8 mouse cellular contexts compared by ENCODE assay signal in the genomic region with DNA sequence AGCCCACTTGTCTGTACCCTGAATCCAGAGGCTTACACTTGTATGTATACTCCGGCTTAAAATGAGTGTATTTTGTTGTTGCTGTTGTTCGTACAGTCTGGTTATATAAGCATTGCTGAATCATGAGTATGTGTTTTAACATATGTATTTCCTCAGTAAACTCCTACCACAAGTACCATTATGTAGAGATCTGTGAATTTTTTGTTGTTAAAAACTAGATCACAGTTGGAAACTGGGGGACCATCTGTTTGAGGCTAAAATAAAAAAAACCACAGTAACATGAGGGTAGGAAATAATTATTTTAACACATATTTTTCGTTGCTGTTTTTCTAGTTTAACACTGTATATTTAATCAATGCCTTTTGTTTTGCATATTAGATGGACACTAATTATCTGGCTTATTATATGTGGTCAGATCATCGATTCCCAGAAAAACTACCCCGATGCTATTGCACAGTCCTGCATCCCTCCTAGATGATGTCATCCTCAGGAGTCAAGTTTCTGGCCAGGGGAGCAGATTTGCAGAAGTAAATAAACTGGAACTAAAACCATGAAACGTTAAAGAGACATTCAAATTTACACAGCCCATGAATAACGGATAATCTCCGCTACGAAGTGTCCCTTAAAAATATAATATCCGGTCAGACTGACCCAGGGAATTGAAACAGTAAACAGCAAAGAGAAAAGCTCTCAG. TPM values are rescaled to one million over a fixed set of nuclear protein-coding genes. Genes with fewer than 3 reads are reported as not detected.
A peak's percentile ranks its signal among the peaks of the same experiment; 100 is the strongest.
DNase-seq lines count a peak whose midpoint lies in the region; ATAC-seq and TF ChIP-seq lines count a peak whose summit lies in the region.

No protein-coding gene starts in this region.

- H3K9ac ChIP-seq in forebrain, embryonic 11.5 days (ENCODE audit: low read length) = peak overlapping the region; percentile 29; the same call in 1 of the 2 replicates
- no peak overlapping the region for H3K9ac ChIP-seq in liver, embryonic 12.5 days

- intact Hi-C loops in left cerebral cortex, adult 2 months (cut with DNase I) = no loop called here
- intact Hi-C loops in left cerebral cortex, postnatal 10 days (cut with DNase I) = no loop called here

- H3K27ac ChIP-seq in left cerebral cortex, adult 2 months = peak overlapping the region; percentile 58
- H3K27ac ChIP-seq in forebrain, embryonic 11.5 days (ENCODE audit: low read depth, low read length) = no peak overlapping the region
- H3K27ac ChIP-seq in liver, embryonic 12.5 days = no peak overlapping the region
- no peak overlapping the region; the same call in 1 of the 2 replicates for H3K27ac ChIP-seq in small intestine, adult 2 months (ENCODE audit: insufficient read depth, low read depth, low read length)

- H3K4me2 ChIP-seq in forebrain, embryonic 11.5 days (ENCODE audit: low read depth, low read length, severe bottlenecking) = peak overlapping the region; percentile 34; the same call in 1 of the 2 replicates
- peak overlapping the region; percentile 47 for H3K4me2 ChIP-seq in liver, embryonic 12.5 days

- ATAC-seq in forebrain, embryonic 11.5 days (replicated peaks; ENCODE audit: low FRiP score) = 0 out of 2 replicates have a peak, but pooled peaks have one; percentile 12
- ATAC-seq in liver, embryonic 12.5 days = no peak

- no peak for TF ChIP-seq POLR2A in small intestine, adult 2 months (IDR thresholded peaks at IDR 0.05; ENCODE audit: low read depth, low read length)

- no peaks in the 10 kb centered on the region for H3K9me3 ChIP-seq in forebrain, embryonic 11.5 days (ENCODE audit: control insufficient read depth, low read length)
- no peaks in the 10 kb centered on the region for H3K9me3 ChIP-seq in liver, embryonic 12.5 days (replicated peaks)

- H3K4me1 ChIP-seq in forebrain, embryonic 11.5 days (replicated peaks; ENCODE audit: control insufficient read depth, insufficient read depth, low read length) = peaks cover 6% of the 10 kb centered on the region; the same call in 1 of the 2 replicates
- H3K4me1 ChIP-seq in liver, embryonic 12.5 days = peaks cover 9% of the 10 kb centered on the region; the same call in 1 of the 2 replicates
- no peaks in the 10 kb centered on the region for H3K4me1 ChIP-seq in small intestine, adult 2 months (ENCODE audit: control insufficient read depth, insufficient read depth, insufficient read length, low read length)

- no peak for DNase-seq in left cerebral cortex, adult 2 months (ENCODE audit: extremely low spot score in 1 of 2, low spot score in 2 of 2)
- DNase-seq in left cerebral cortex, postnatal 10 days (ENCODE audit: extremely low spot score in 1 of 2, low spot score in 2 of 2) = no peak
- DNase-seq in forebrain, embryonic 11.5 days (ENCODE audit: low spot score) = no peak
- DNase-seq in thymus, postnatal 10 days (ENCODE audit: low spot score in 2 of 2) = no peak
- DNase-seq in adrenal gland, adult (ENCODE audit: inconsistent age in 2 of 2, low spot score in 1 of 2) = no peak
- no peak for DNase-seq in embryo, embryonic 10.5 days (ENCODE audit: low spot score)

- no peaks in the 10 kb centered on the region for H3K27me3 ChIP-seq in forebrain, embryonic 11.5 days (ENCODE audit: control insufficient read depth, insufficient read depth, low read length)
- no peaks in the 10 kb centered on the region for H3K27me3 ChIP-seq in liver, embryonic 12.5 days (replicated peaks)
- H3K27me3 ChIP-seq in small intestine, adult 2 months (ENCODE audit: control insufficient read depth, insufficient read depth, low read length) = no peaks in the 10 kb centered on the region

- WGBS in forebrain, embryonic 11.5 days = 62% methylated on average over 10 of the region's 10 CpGs
- WGBS in liver, embryonic 12.5 days (ENCODE audit: insufficient replicate concordance) = 61% methylated on average over 10 of the region's 10 CpGs
- WGBS in small intestine, adult 2 months = 55% methylated on average over 10 of the region's 10 CpGs

- H3K36me3 ChIP-seq in forebrain, embryonic 11.5 days (ENCODE audit: control insufficient read depth, insufficient read depth, low read length) = no peaks in the 10 kb centered on the region
- no peaks in the 10 kb centered on the region for H3K36me3 ChIP-seq in liver, embryonic 12.5 days
- no peaks in the 10 kb centered on the region for H3K36me3 ChIP-seq in small intestine, adult 2 months (ENCODE audit: control insufficient read depth, insufficient read depth, low read length)

- H3K4me3 ChIP-seq in left cerebral cortex, adult 2 months = peak overlapping the region; percentile 29
- H3K4me3 ChIP-seq in forebrain, embryonic 11.5 days (ENCODE audit: low read depth, low read length) = no peak overlapping the region; the same call in 1 of the 2 replicates
- H3K4me3 ChIP-seq in liver, embryonic 12.5 days = peak overlapping the region; percentile 13; the same call in 1 of the 2 replicates
- peak overlapping the region; percentile 38 for H3K4me3 ChIP-seq in small intestine, adult 2 months (ENCODE audit: low read depth, low read length)

- no peak for TF ChIP-seq CTCF in left cerebral cortex, adult 2 months (IDR thresholded peaks at IDR 0.05)
- no peak for TF ChIP-seq CTCF in small intestine, adult 2 months (IDR thresholded peaks at IDR 0.05; ENCODE audit: extremely low read depth, insufficient read length, insufficient replicate concordance, low read depth, low read length)

RNA-seq across cellular contexts. Expression of a gene that starts 18.2 kb away (rescaled TPM):
- total RNA-seq in left cerebral cortex, adult 2 months (2021) = 10 to 100 TPM; 21.7 to 24.5 TPM
- 10 to 100 TPM; 16.8 to 17.8 TPM for total RNA-seq in left cerebral cortex, postnatal 10 days (2021)
- 4.8 and 5.5 TPM in 2 replicates for polyA plus RNA-seq in forebrain, embryonic 11.5 days (2014; fragmentation: Nextera tagmentation; extraction: Ambion mirVana)
- polyA plus RNA-seq in liver, embryonic 12.5 days (2016; fragmentation: Nextera tagmentation; extraction: Ambion mirVana) = 2.4 and 2.5 TPM in 2 replicates
- 0.28 and 0.43 TPM in 2 replicates for polyA plus RNA-seq in small intestine, adult 2 months (2012; rRNA removed)
